Mouse (Mus musculus): ENCODE measurements around the gene Nhp2.

- no peak for TF ChIP-seq POLR2A (IDR thresholded peaks at IDR 0.05; ENCODE audit: extremely low read depth, insufficient read depth, low read length)
- TF ChIP-seq CTCF (IDR thresholded peaks at IDR 0.05; ENCODE audit: extremely low read depth, insufficient read depth, low read length), result no peak
Observed at GRCm38 (mm10) chr11:51602253-51602652, 17.3 kb upstream of the Nhp2 start.
